Mouse (Mus musculus) kidney, embryonic 14.5 days (tissue): ENCODE data around the gene Fmnl3. TPM values are rescaled to one million over a fixed set of nuclear protein-coding genes. Genes with fewer than 3 reads are reported as not detected.

Experiments
- polyA plus RNA-seq: library from polyadenylated mRNA; unstranded; fragments of >200 nt; fragmentation: Nextera tagmentation; extraction: Ambion mirVana; gene quantifications from 2 replicates; pipeline ENCODE4 v1.2.1, GENCODE M21; 2014

The Fmnl3 gene
- polyA plus RNA-seq, 1 experiment from 2014 or later: 27.9 TPM

Other genes starting within 250 kb of the Fmnl3 start
- 51.5 and 55.2 TPM in 2 replicates for gene Spats2, start 244.6 kb downstream of the Fmnl3 start, polyA plus RNA-seq
- gene Kcnh3, start 145.6 kb downstream of the Fmnl3 start, polyA plus RNA-seq: 0.46 and 1.4 TPM in 2 replicates
- 180 and 182 TPM in 2 replicates for gene Mcrs1, start 118.5 kb downstream of the Fmnl3 start, polyA plus RNA-seq
- 39.5 and 63.9 TPM in 2 replicates for gene Prpf40b, start 75.4 kb downstream of the Fmnl3 start, polyA plus RNA-seq
- 0.07 and 0.22 TPM in 2 replicates for gene Fam186b, start 74.6 kb downstream of the Fmnl3 start, polyA plus RNA-seq
- 321 and 409 TPM in 2 replicates for gene Tmbim6, start 22.4 kb upstream of the Fmnl3 start, polyA plus RNA-seq
- gene Nckap5l, start 87.3 kb upstream of the Fmnl3 start, polyA plus RNA-seq: 9.3 and 11.8 TPM in 2 replicates
- 13.2 and 16.9 TPM in 2 replicates for gene Bcdin3d, start 104.2 kb upstream of the Fmnl3 start, polyA plus RNA-seq
- not detected in 2 replicates for gene Faim2, start 157.7 kb upstream of the Fmnl3 start, polyA plus RNA-seq
- 3.7 and 5.4 TPM in 2 replicates for gene Aqp2, start 208.6 kb upstream of the Fmnl3 start, polyA plus RNA-seq
- 0.16 and 0.27 TPM in 2 replicates for gene Aqp5, start 220.3 kb upstream of the Fmnl3 start, polyA plus RNA-seq
- gene Aqp6, start 230.9 kb upstream of the Fmnl3 start, polyA plus RNA-seq: not detected in 2 replicates